Comparison of ENCODE assay signal across 11 mouse cellular contexts in the genomic region with DNA sequence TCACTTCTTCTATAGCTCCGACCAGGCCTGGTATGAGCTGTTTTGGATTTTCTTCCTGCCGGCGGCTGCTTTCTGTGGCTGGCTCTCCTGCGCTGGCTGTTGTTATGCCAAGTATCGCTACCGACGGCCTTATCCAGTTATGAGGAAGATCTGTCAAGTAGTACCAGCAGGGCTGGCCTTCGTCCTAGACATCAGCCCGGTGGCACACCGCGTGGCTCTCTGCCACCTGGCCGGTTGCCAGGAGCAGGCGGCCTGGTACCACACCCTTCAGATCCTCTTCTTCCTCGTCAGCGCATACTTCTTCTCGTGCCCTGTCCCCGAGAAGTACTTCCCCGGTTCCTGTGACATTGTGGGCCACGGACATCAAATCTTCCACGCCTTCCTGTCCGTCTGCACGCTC. TPM values are rescaled to one million over a fixed set of nuclear protein-coding genes. Genes with fewer than 3 reads are reported as not detected.
DNase-seq lines count a peak whose midpoint lies in the region; ATAC-seq and TF ChIP-seq lines count a peak whose summit lies in the region.
"Had no signal": no experiment of that assay in that cellular context is flagged by ENCODE, and none has a peak within 500 bp of the region (broad histone marks: within the 10 kb centered on the region; RNA-seq: fewer than 3 reads in every experiment).

No protein-coding gene starts in this region.

- WGBS in hindbrain, postnatal 0 days: 51% methylated on average over 22 of the region's 22 CpGs
- WGBS in hindbrain, embryonic 12.5 days: 90% methylated on average over 22 of the region's 22 CpGs

- no peaks in the 10 kb centered on the region for H3K9me3 ChIP-seq in hindbrain, postnatal 0 days (ENCODE audit: low read length)
- H3K9me3 ChIP-seq in hindbrain, embryonic 12.5 days (replicated peaks): no peaks in the 10 kb centered on the region
- H3K9me3 ChIP-seq: liver, embryonic 15.5 days had no signal

- DNase-seq in hindbrain, postnatal 0 days (ENCODE audit: low spot score): peak; percentile 52
- DNase-seq in adrenal gland, adult 18-20 months (ENCODE audit: low spot score in 2 of 2): peak; percentile 49 to 51
- peak; percentile 70 for DNase-seq in cerebellum, adult 9-10 months
- DNase-seq in heart, postnatal 36 days: peak; percentile 62 to 66
- DNase-seq in yolk sac, embryonic 10.5 days (ENCODE audit: low spot score): no peak
- no peak for DNase-seq in thymus, postnatal 4 days
- no peak for DNase-seq in thymus, postnatal 25 days
- DNase-seq: gastrocnemius, postnatal 25 days had no signal

- H3K4me3 ChIP-seq in hindbrain, postnatal 0 days (ENCODE audit: low read length): no peak overlapping the region
- H3K4me3 ChIP-seq in hindbrain, embryonic 12.5 days: no peak overlapping the region
- H3K4me3 ChIP-seq: layer of hippocampus, adult 2 months; liver, embryonic 15.5 days had no signal

- no peaks in the 10 kb centered on the region for H3K27me3 ChIP-seq in hindbrain, postnatal 0 days (ENCODE audit: insufficient read depth, low read length)
- no peaks in the 10 kb centered on the region for H3K27me3 ChIP-seq in hindbrain, embryonic 12.5 days
- H3K27me3 ChIP-seq: liver, embryonic 15.5 days had no signal

- no peak overlapping the region for H3K4me2 ChIP-seq in hindbrain, postnatal 0 days (ENCODE audit: low read depth, low read length)
- no peak overlapping the region for H3K4me2 ChIP-seq in hindbrain, embryonic 12.5 days (replicated peaks)
- H3K4me2 ChIP-seq: liver, embryonic 15.5 days had no signal

- no peak for TF ChIP-seq CTCF in hindbrain, postnatal 0 days (IDR thresholded peaks at IDR 0.05; ENCODE audit: low read depth)

- H3K9ac ChIP-seq in hindbrain, postnatal 0 days (replicated peaks; ENCODE audit: low read length): no peak overlapping the region
- no peak overlapping the region for H3K9ac ChIP-seq in hindbrain, embryonic 12.5 days
- H3K9ac ChIP-seq: liver, embryonic 15.5 days had no signal

- intact Hi-C loops in heart, postnatal 36 days (cut with DNase I): loop anchor here (5.0 to 10.0 kb wide), 2 partner anchors 337 to 410 kb away; a partner anchor contains a TSS

- peak; percentile 43; the same call in 1 of the 2 replicates for ATAC-seq in hindbrain, postnatal 0 days
- no peak for ATAC-seq in hindbrain, embryonic 12.5 days (ENCODE audit: low FRiP score)

- H3K27ac ChIP-seq in hindbrain, postnatal 0 days: 0 out of 2 replicates have a peak overlapping the region, but pooled peaks have one; percentile 20
- H3K27ac ChIP-seq in hindbrain, embryonic 12.5 days: no peak overlapping the region
- H3K27ac ChIP-seq: layer of hippocampus, adult 2 months; liver, embryonic 15.5 days had no signal

- no peaks in the 10 kb centered on the region for H3K4me1 ChIP-seq in hindbrain, postnatal 0 days (ENCODE audit: insufficient read depth, low read length)
- H3K4me1 ChIP-seq in hindbrain, embryonic 12.5 days: no peaks in the 10 kb centered on the region

- H3K36me3 ChIP-seq in hindbrain, postnatal 0 days (ENCODE audit: insufficient read depth, low read length): peaks cover 5% of the 10 kb centered on the region
- peaks cover 23% of the 10 kb centered on the region for H3K36me3 ChIP-seq in hindbrain, embryonic 12.5 days
- H3K36me3 ChIP-seq: liver, embryonic 15.5 days had no signal

RNA-seq across cellular contexts. Expression of a gene that starts 16.3 kb away (rescaled TPM):
- total RNA-seq in hindbrain, postnatal 0 days (2014; rRNA removed): 2.7 and 8.1 TPM in 2 replicates
- polyA plus RNA-seq in hindbrain, postnatal 0 days (2015; fragmentation: Nextera tagmentation; extraction: Ambion mirVana): 3.4 and 3.9 TPM in 2 replicates
- polyA plus RNA-seq in hindbrain, embryonic 12.5 days (2016; fragmentation: Nextera tagmentation; extraction: Ambion mirVana): 4.4 and 4.5 TPM in 2 replicates
- 1 to 10 TPM; 1.9 to 2.6 TPM for total RNA-seq in adrenal gland, adult 18-20 months (2021)
- 1 to 10 TPM in 1 of 2 experiments, under 1 TPM in 1; 0.92 to 1.6 TPM for total RNA-seq in heart, postnatal 36 days (2021)

RNA-seq across cellular contexts. Expression of a gene that starts 44.7 kb away (rescaled TPM):
- total RNA-seq in hindbrain, postnatal 0 days (2014; rRNA removed): 187 and 212 TPM in 2 replicates
- 47.8 and 51.6 TPM in 2 replicates for polyA plus RNA-seq in hindbrain, postnatal 0 days (2015; fragmentation: Nextera tagmentation; extraction: Ambion mirVana)
- 15.6 and 16.4 TPM in 2 replicates for polyA plus RNA-seq in hindbrain, embryonic 12.5 days (2016; fragmentation: Nextera tagmentation; extraction: Ambion mirVana)
- 10 to 100 TPM; 41.0 to 48.2 TPM for total RNA-seq in adrenal gland, adult 18-20 months (2021)
- 1 to 10 TPM; 1.5 to 1.8 TPM for total RNA-seq in heart, postnatal 36 days (2021)

Comparison
In these comparisons a context has a peak if more than half of its experiments do, and no peak if none do; other contexts are left out.
1. DNase-seq: peak in hindbrain, postnatal 0 days (single experiment), adrenal gland, adult 18-20 months (2 of 2), cerebellum, adult 9-10 months (single experiment) and heart, postnatal 36 days (2 of 2); none in yolk sac, embryonic 10.5 days (single experiment), thymus, postnatal 4 days (single experiment) and thymus, postnatal 25 days (single experiment).
2. RNA of a gene that starts 44.7 kb away (total RNA-seq): 187 to 212 TPM in hindbrain, postnatal 0 days and 41.0 to 48.2 TPM in adrenal gland, adult 18-20 months; 1.5 to 1.8 TPM in heart, postnatal 36 days; every median in the first group is over 10 times any median in the second.